Mouse (Mus musculus) heart, postnatal 14 days (tissue): ENCODE measurements at regions not wholly inside any gene's neighbourhood (a gene's known extent, or its start where the extent isn't known, plus 50 kb on each side); places are given as distances from the start of the nearest gene placed in this dataset.

Experiments used
- DNase-seq, 2 experiments: peaks; one replicate each; pipeline ENCODE4 v3.0.0; 2021 to 2022
- intact Hi-C: fragments of 180-260 bp; cut with DNase I; formaldehyde crosslinking; loops from one replicate; pipeline ENCODE4 v1.15.1; 2025

- no peak for DNase-seq
- intact Hi-C loops = no loop called here
Observed at GRCm38 (mm10) chr6:71012436-71012822, 56.1 kb downstream of the Foxi3 start.

- DNase-seq = peak; percentile 11 to 31
- intact Hi-C loops = no loop called here
Observed at GRCm38 (mm10) chr6:71012823-71013461, 56.6 kb downstream of the Foxi3 start.

DNA sequence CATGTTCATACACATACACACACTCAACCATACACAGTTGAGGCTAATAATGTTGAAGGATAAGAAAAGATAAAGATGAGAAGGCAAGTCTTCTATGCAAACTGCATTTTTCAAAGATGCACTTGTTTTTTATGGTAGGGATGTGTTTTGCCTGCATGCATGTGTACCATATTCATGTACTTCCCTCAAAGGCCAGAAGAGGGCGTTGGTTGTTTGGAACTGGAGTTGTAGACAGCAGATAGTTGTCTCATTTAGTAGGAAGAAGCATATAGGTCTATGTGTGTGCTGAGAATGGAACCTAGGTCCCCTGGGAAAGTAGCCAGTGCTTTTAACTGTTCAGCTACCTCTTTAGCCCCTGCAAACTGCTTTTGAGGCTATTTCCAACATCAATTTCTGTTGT is 60.1 kb downstream of the Foxi3 start:
- no peak for DNase-seq
- intact Hi-C loops = no loop called here

DNA sequence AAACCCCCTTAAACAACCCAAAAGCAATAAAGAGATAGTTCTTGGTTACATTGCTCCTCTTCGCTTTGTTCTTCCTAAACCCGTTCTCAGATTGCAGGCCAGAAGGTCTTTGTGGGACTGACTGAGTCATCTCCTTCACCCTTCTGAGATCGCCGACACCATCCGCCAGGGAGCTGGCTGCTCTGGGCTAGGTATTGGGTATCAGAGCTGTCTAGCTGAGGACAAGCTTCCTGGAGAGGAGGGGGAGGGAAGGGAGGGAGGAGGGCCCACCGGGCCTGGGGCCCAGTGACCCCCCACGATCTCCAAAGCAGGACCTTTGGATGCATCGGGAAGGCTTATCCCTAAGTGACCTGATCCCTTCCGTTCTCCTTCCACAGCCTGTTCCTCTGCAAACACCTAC is 65.0 kb downstream of the Foxi3 start:
- intact Hi-C loops = no loop called here
- no peak for DNase-seq

DNA sequence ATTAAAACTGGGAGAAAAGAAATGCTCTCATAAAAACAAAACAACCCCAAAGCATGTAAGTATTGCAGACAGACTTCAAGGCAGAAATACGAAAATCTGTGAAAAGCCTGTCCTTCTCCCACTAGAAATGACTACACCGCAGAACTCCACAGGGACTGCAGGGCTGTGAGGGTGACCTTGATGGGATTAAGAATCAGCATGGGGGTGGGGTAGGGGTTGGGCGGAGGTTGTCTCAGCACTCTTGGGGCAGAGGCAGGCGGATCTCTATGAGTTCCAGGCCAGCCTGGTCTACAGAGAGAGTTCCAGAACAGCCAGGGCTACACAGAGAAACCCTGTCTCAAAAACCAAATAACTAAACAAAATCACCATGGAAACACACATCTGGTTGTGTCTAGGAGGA is 69.1 kb downstream of the Foxi3 start:
- no peak for DNase-seq
- intact Hi-C loops = no loop called here

GRCm38 (mm10) chr6:71029663-71030062 is 73.3 kb downstream of the Foxi3 start:
- DNase-seq = no peak
- intact Hi-C loops = loop anchor here (2.0 kb wide), 1 partner anchor 95 kb away; no protein-coding TSS in a partner anchor

DNA sequence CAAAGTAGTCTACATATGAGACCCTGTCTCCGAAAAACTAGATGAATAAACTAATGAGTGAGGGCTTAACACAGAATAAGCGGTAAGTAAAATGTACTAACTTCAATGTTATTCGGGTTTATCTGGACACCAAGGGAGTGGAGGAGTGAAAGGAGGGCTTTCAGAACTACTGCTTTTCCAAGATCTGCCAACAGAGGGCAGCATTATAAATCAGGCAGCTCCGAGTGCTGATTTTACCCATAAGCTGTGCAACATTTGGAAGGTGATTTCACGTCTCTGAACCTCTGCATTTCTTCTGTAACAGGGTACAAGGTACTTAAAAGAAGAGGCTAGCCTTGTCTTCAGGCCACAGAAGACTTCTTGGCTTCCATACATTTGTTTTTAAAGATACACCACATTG is 74.2 kb downstream of the Foxi3 start:
- intact Hi-C loops = loop anchor here (2.0 kb wide), 1 partner anchor 94 kb away; no protein-coding TSS in a partner anchor

GRCm38 (mm10) chr6:71044241-71044640 is 87.9 kb downstream of the Foxi3 start:
- DNase-seq = no peak
- intact Hi-C loops = no loop called here

More for the DNA sequence above, 74.2 kb downstream of the Foxi3 start:
- peak; percentile 13 to 16 for DNase-seq

DNA sequence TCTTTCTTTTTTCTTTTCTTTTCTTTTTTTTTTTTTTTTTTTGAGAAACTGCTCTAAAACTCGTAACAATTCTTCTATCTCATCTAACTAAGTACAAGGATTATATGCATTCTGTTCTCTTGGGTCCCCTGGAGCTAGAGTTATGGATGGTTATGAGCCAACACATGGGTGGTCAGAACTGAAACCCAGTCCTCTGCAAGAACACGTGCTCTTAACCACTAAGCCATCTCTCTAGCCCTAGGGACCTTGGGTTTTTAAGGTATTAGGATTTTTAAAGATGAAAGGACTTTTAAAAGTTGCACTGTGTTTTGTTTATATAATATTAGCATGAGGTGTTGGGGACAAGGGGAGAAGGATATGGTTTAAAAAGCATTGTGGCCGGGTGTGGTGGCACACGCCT is 88.9 kb downstream of the Foxi3 start:
- no peak for DNase-seq
- intact Hi-C loops = no loop called here

DNA sequence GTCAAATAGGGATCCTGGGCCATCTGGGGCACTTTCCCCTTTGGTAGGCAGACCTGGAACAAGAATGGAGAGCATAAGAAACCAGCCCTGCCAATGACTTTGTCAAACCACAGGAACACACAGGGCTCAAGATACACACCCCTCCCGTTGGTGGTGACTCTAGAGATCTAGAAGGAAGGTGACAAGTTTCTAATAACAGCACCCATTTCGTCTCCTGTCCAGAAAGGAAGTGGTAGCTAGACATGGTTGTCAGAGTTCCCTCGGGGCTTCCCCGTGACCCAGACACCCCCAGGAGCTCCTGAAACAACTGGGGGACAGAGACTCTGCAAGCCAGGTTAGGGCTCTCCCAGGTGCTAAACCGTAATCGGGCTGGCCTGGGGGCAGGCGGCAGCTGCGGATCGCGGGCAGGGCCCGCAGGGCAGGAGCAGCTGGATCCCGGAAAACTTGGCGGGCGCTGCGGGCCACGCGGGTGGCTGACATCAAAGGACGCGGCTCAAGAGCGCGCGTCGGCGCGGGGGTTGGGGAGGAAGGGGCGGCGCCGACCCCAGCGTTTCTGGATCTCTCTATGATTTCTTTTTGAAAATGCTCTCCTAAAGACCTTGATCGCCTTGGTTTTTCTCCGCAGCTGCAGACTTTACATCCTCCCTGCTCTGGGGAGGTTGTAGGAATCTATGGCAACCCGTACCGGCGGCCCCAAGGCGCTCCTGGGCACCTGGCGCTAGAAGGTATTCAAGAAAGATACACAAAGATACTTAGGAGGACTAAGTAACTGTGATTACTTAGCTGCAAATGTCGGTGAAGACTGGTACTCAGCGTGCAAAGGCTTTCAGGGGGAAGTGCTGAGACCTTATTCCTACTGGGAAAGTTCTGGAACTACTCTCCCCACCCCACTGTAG is 92.1 kb downstream of the Foxi3 start:
- DNase-seq = peak; percentile 22
- intact Hi-C loops = no loop called here

DNA sequence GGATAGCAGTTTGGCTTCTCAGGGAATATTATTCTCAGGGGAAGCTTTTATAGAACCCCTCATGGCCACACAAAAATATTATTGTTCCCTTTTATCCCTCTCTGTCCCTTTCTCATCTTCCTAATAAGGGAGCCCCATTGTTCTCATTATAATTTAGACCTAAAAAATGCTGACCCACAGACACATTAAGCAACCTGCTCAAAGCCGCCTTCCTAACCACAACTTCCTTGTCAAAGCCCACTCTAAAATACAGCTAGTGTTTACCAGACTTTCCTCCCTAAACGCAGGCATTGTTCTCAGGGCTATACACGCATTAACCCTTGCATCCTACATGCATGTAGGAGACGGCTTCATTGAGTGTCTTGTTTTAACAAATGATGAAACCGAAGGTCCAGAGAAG is 93.9 kb downstream of the Foxi3 start:
- intact Hi-C loops = no loop called here
- DNase-seq = no peak

- intact Hi-C loops = no loop called here
Observed at GRCm38 (mm10) chr6:71050754-71051213, 93.5 kb downstream of the Thnsl2 start.

GRCm38 (mm10) chr6:71057209-71057858 is 86.9 kb downstream of the Thnsl2 start:
- DNase-seq = no peak
- intact Hi-C loops = no loop called here

More at GRCm38 (mm10) chr6:71050754-71051213, 93.5 kb downstream of the Thnsl2 start:
- no peak for DNase-seq

- no peak for DNase-seq
- intact Hi-C loops = no loop called here
Observed at GRCm38 (mm10) chr6:71060116-71060515, 84.1 kb downstream of the Thnsl2 start.

DNA sequence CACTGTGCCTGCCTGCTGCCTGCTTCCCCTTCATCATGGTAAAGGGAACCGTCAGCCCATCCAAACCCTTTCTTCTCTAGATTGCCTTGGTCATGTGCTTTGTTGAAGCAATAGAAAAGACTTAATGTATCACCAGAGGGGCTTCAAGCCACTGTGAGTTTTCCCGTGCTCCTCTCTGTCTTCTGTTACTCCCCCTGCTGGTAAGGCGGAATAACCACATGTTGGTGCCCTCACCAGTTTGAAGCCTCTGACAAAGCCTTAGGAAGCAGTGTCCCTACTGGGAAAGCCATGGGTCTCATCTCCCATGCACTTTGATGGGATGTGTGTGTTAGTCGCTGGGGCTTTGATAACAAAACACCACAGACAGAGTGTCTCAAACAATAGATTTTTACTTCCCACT is 81.3 kb downstream of the Thnsl2 start:
- intact Hi-C loops = no loop called here

DNA sequence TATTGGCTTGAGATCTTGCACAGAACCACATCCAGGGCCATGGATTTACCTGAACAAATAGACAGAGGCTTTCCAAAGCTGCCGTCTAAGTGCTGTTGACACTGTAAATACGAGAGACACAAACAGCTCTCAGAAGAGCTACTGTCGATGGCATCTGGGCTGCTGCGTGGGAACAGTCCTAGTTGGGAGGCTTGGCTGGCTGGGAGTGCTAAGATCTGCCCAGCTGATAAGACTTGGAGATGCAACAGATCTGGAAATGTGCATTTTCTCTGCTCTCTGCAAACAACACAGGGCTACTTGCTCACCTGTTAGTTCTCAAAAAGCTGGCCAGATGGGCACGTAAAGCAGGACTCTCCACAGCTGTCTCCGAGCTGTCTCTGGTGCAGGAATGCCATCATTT is 78.8 kb downstream of the Thnsl2 start:
- no peak for DNase-seq

More for the DNA sequence above, 81.3 kb downstream of the Thnsl2 start:
- DNase-seq = no peak

DNA sequence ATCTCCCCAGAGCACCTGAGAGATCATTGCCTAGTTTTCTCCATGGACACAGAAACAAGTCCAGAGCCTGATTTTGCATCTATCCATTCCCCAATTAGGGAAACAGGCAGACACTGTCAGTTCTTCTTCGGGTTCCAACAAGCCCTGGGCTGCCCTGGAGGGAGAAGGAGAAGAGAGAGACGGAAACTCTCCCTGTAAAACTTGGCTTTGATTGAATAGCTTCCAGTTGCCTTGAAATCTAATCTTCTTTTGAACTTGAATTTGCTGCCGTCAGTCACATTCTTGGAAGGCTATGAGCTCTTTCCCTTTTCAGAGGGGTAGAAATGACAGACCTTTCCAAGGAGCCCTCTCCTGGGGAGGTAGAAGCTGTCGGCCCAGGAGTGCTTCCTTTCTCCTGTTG is 75.0 kb downstream of the Thnsl2 start:
- intact Hi-C loops = no loop called here
- no peak for DNase-seq

More for the DNA sequence above, 78.8 kb downstream of the Thnsl2 start:
- intact Hi-C loops = no loop called here

GRCm38 (mm10) chr6:71074789-71075191 is 69.4 kb downstream of the Thnsl2 start:
- intact Hi-C loops = no loop called here
- no peak for DNase-seq
